Mouse (Mus musculus): ENCODE data around the gene Tspyl1.

The Tspyl1 gene

GRCm38 (mm10) chr10:34297980-34298753, 16.2 kb downstream of the Tspyl1 start:
- in situ Hi-C loops (cut with MboI, MseI) = loop anchor here (10.0 kb wide), 1 partner anchor 117 kb away; the partner anchor contains the start of gene Nt5dc1

DNA sequence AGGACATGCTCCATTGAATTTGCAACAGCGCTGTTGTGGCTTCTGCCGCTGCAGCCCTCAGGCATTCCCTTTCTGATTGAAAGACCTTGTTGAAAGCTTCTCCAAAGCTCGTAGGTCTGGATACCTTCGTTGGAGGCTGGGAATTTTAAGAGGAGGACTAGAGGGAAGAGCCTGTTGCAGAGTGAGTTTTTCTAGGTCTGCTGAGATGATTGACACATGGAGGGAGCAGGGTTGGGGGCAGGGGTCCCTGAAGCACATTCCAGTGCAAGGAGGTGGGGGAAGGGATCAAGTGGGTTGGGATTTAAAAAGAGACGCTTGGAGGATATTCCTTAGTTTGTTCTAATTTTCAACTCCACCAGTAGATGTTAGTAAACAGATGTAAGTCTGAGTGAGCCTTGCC, 18.4 kb downstream of the Tspyl1 start:
- in situ Hi-C loops (cut with MboI, MseI) = no loop called here

- in situ Hi-C loops (cut with MboI, MseI) = no loop called here
Measured at GRCm38 (mm10) chr10:34307070-34307469, 25.1 kb downstream of the Tspyl1 start.

DNA sequence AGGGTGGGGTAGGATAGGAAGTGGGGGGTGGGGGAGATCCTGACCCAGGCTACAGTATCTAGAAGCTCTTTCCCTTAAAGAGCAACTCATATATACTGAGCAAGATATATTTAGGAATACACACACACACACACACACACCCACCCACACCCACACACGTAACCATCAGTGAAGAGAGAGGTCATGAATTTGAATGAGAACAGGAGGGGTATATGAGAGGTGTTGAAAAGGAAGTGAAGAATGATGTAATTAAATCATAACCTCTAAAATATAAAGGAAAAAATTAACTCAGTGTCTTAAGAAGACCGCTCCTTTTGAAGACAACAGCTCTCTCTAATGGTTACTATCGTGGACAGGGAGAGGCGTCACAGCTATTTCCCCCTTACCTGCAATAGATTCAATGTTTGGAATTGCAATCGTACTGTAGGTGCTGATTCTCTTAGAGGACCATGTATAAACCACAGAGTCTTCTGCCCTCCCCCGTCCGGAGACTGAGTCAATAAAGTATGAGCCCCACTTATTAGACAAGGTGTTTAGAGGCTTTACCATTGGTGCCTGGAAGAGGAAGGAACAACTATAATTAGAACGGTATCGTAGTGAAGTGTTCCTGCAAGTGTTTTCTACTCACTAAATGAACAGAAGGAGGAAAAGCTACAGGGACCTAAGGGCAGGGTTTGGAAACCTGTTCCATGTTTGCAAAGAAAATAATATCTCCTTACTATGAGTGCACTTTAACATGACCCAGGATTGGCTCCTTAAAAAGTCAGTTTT, 28.1 kb downstream of the Tspyl1 start:
- in situ Hi-C loops (cut with MboI, MseI) = no loop called here

DNA sequence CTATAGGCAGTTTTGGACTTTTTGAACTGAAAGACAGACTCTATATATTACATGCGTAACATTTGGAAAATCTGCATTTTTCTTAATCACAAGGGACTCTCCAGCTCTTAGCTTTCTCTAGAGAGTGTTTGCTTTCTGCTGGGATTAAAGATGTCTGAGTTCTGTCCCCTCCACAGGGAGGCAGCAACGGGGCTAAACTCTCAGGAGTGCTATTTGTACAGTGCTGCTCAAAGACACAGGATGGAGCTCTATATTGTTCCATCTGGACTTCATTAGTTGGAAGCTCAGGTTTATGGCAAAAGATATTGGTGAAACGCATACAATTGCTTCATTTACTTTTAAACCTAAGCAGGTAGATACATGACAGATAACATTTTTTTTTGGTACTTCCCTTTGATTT, 30.5 kb downstream of the Tspyl1 start:
- in situ Hi-C loops (cut with MboI, MseI) = no loop called here

- in situ Hi-C loops (cut with MboI, MseI) = no loop called here
Measured at GRCm38 (mm10) chr10:34316571-34317216, 34.7 kb downstream of the Tspyl1 start.

GRCm38 (mm10) chr10:34317217-34317606, 35.2 kb downstream of the Tspyl1 start:
- in situ Hi-C loops (cut with MboI, MseI) = no loop called here

GRCm38 (mm10) chr10:34320809-34321208, 38.8 kb downstream of the Tspyl1 start:
- in situ Hi-C loops (cut with MboI, MseI) = no loop called here

DNA sequence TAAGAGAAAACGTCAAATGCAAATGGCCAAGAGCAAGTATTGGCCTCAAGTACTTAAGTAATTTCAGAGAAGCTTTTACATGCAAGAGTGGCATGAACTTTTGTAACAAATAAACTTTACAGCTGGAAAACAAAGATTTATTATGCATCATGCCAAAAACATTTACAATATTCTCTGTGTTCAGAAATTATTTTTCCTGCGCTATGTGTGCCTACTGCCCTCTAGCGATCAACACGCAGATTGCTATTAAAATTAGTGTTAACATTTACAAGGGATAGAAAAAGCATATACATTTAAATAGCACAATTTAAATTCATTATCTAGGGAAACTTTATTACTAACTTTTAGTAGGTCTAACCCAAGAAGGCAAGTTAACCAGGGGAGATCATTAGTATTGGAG, 44.7 kb downstream of the Tspyl1 start:
- in situ Hi-C loops (cut with MboI, MseI) = no loop called here

DNA sequence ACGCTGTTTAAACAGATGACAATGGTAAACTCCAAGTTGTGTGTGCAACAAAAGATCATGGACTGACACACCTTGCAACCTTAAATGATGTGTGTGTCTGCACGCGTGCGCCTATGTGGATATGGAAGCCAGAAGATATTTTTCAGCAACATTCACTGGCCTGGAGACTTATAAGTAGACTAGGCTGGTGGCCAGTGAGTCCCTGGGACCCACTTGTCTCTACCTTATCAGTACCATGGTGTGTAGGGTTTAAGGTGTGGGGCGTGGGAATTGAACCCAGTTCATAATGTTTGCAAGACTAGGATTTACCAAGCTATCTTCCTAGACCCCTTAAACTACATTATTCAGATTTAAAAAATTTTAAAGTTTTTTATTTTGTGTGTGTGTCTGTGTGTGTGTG, 45.2 kb downstream of the Tspyl1 start:
- in situ Hi-C loops (cut with MboI, MseI) = no loop called here

GRCm38 (mm10) chr10:34328310-34328709, 46.3 kb downstream of the Tspyl1 start:
- in situ Hi-C loops (cut with MboI, MseI) = no loop called here
